Mouse (Mus musculus): ENCODE data around the gene Stmn1.

DNA sequence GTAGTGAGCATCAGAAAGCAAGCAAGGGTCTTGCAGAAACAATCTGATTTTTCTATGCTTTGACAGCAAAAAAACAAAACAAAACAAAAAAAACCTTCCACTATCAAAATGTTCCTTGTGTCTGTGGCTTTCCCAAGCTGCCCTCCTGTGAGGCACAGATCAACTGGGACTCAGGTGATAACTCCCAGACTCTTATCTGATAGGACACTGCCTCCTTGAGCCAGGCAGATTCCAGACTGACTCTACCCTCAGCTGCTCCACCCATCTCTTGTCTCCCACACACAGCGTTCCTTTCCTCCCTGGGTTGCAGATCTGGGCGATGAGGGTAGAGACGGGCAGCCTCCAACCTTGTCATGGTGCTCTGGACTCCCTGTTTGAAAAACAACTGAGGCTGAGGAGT, 29.0 kb upstream of the Stmn1 start:
- TF ChIP-seq POLR2A (IDR thresholded peaks at IDR 0.05; ENCODE audit: low read depth, low read length) (no peak), CTCF (IDR thresholded peaks at IDR 0.05; ENCODE audit: extremely low read depth, insufficient read length, insufficient replicate concordance, low read depth, low read length) (no peak)
